Mouse (Mus musculus) forebrain, embryonic 14.5 days (tissue): Measurements from ENCODE around the gene Pgp. TPM values are rescaled to one million over a fixed set of nuclear protein-coding genes. Genes with fewer than 3 reads are reported as not detected.

Experiments used
- ATAC-seq: fragments of 200-750 bp; cut with Nextera tagmentation; 2 replicates; pipeline ENCODE4 v1.8.0; 2017; ENCODE audit warnings: mild to moderate bottlenecking, moderate library complexity
- DNase-seq: peaks from one replicate; pipeline ENCODE4 v3.0.0-alpha.2; 2015; ENCODE audit warnings: low spot score
- H3K27ac ChIP-seq: fragments of 300-500 bp; sonication (generic); 2 replicates; pipeline ENCODE4 v1.5.1; 2014; ENCODE audit warnings: low read depth, mild to moderate bottlenecking, control low read depth, low read length, moderate library complexity
- H3K27me3 ChIP-seq: fragments of 300-500 bp; sonication (generic); replicated peaks from 2 replicates; pipeline ENCODE4 v1.6.1; 2014; ENCODE audit warnings: low read length, control low read depth, mixed read lengths; ENCODE audit not compliant: control insufficient read depth, insufficient read depth
- H3K36me3 ChIP-seq: fragments of 300-500 bp; sonication (generic); 2 replicates; pipeline ENCODE4 v1.6.1; 2014; ENCODE audit warnings: low read length, control low read depth; ENCODE audit not compliant: control insufficient read depth, insufficient read depth
- H3K4me1 ChIP-seq: fragments of 300-500 bp; sonication (generic); 2 replicates; pipeline ENCODE4 v1.6.1; 2014; ENCODE audit warnings: antibody characterized with exemption, low read length, control low read depth; ENCODE audit not compliant: control insufficient read depth, insufficient read depth
- H3K4me2 ChIP-seq: fragments of 300-500 bp; sonication (generic); 2 replicates; pipeline ENCODE4 v1.6.1; 2014; ENCODE audit warnings: mild to moderate bottlenecking, control low read depth, low read length
- H3K4me3 ChIP-seq: fragments of 300-500 bp; sonication (generic); 2 replicates; pipeline ENCODE4 v1.5.1; 2014; ENCODE audit warnings: low read depth, low read length, control low read depth
- H3K9ac ChIP-seq: fragments of 300-500 bp; sonication (generic); 2 replicates; pipeline ENCODE4 v1.6.1; 2014; ENCODE audit warnings: mild to moderate bottlenecking, low read length, control low read depth, moderate library complexity
- H3K9me3 ChIP-seq: fragments of 300-500 bp; sonication (generic); replicated peaks from 2 replicates; pipeline ENCODE4 v1.6.1; 2016; ENCODE audit warnings: low read length, control low read depth, mixed read lengths; ENCODE audit not compliant: control insufficient read depth
- WGBS: fragments of 180-500 bp; shearing (Covaris S2); extraction: QIAGEN DNeasy Blood & Tissue Kit; methylation state at CpG from one replicate; pipeline ENCODE4 v1.1.7; 2014; 5-methylcytosine and 5-hydroxymethylcytosine counted together
- polyA plus RNA-seq: library from polyadenylated mRNA; unstranded; fragments of >200 nt; fragmentation: Nextera tagmentation; extraction: Ambion mirVana; gene quantifications from 2 replicates; pipeline ENCODE4 v1.2.1, GENCODE M21; 2014

Gene Pgp
- polyA plus RNA-seq, 1 experiment from 2014 or later, result 54.7 TPM

DNA sequence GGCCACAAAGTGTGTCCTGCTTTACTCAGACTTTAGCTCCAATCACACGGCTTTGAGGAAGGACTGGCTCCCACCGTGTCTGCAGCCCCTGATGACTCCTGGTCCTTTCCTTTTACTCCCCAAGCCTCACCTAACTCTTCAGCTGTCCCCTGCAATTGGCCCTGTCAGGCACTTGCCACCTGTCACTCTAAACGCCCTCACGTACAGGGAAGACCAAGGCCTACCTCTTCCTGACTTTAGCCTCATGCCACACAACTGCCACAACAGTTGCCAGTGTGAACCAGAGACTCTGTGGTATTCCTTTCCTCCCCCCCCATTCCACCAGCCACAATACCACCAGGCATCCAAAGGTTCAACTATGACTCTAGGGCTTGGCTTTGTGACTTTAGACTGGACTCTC, 50.3 kb downstream of the Pgp start:
- Histone ChIP-seq H3K4me3 (no peak overlapping the region), H3K36me3 (peaks cover 40% of the 10 kb centered on the region), H3K27ac (no peak overlapping the region), H3K4me1 (no peaks in the 10 kb centered on the region), H3K27me3 (no peaks in the 10 kb centered on the region), H3K9ac (no peak overlapping the region), H3K4me2 (no peak overlapping the region), H3K9me3 (no peaks in the 10 kb centered on the region)
- 95% methylated on average over 4 of the region's 4 CpGs for WGBS
- no peak for DNase-seq
- ATAC-seq, result no peak

Other genes with a start within 250 kb of the Pgp start
- gene Tedc2, start 249.5 kb upstream of the Pgp start, polyA plus RNA-seq, result 11.0 and 12.5 TPM in 2 replicates
- gene Ccnf, start 218.9 kb upstream of the Pgp start, polyA plus RNA-seq, result 31.8 and 34.3 TPM in 2 replicates
- 0.13 and 0.31 TPM in 2 replicates for gene Abca17, start 119.3 kb upstream of the Pgp start, polyA plus RNA-seq
- 14.5 and 21.3 TPM in 2 replicates for gene Abca3, start 118.4 kb upstream of the Pgp start, polyA plus RNA-seq
- 304 and 325 TPM in 2 replicates for gene Rnps1, start 55.8 kb upstream of the Pgp start, polyA plus RNA-seq
- 31.5 and 31.8 TPM in 2 replicates for gene Eci1, start 43.8 kb upstream of the Pgp start, polyA plus RNA-seq
- gene Dnase1l2, start 27.3 kb upstream of the Pgp start, polyA plus RNA-seq, result 2.3 and 3.5 TPM in 2 replicates
- 8.3 and 16.9 TPM in 2 replicates for gene E4f1, start 79 bp upstream of the Pgp start, polyA plus RNA-seq
- gene Bricd5, start 3.5 kb downstream of the Pgp start, polyA plus RNA-seq, result 0.38 and 1.3 TPM in 2 replicates
- gene Mlst8, start 8.7 kb downstream of the Pgp start, polyA plus RNA-seq, result 31.8 and 37.2 TPM in 2 replicates
- gene Caskin1, start 18.2 kb downstream of the Pgp start, polyA plus RNA-seq, result 9.1 and 14.6 TPM in 2 replicates
- gene Traf7, start 57.5 kb downstream of the Pgp start, polyA plus RNA-seq, result 80.1 and 96.6 TPM in 2 replicates
- gene Rab26, start 63.8 kb downstream of the Pgp start, polyA plus RNA-seq, result 4.0 TPM in 2 replicates
- gene Pkd1, start 79.4 kb downstream of the Pgp start, polyA plus RNA-seq, result 12.9 and 16.7 TPM in 2 replicates
- 59.8 and 66.4 TPM in 2 replicates for gene Tsc2, start 162.2 kb downstream of the Pgp start, polyA plus RNA-seq
- 10.0 and 12.3 TPM in 2 replicates for gene Nthl1, start 162.3 kb downstream of the Pgp start, polyA plus RNA-seq
- 22.4 and 31.3 TPM in 2 replicates for gene Slc9a3r2, start 179.9 kb downstream of the Pgp start, polyA plus RNA-seq
- gene Npw, start 188.1 kb downstream of the Pgp start, polyA plus RNA-seq, result not detected in 2 replicates
- 14.9 and 19.7 TPM in 2 replicates for gene Zfp598, start 199.3 kb downstream of the Pgp start, polyA plus RNA-seq
- 105 and 136 TPM in 2 replicates for gene Syngr3, start 219.6 kb downstream of the Pgp start, polyA plus RNA-seq
- gene Gfer, start 225.8 kb downstream of the Pgp start, polyA plus RNA-seq, result 36.5 and 37.7 TPM in 2 replicates
- gene Noxo1, start 225.8 kb downstream of the Pgp start, polyA plus RNA-seq, result 2.2 and 2.4 TPM in 2 replicates
- 85.3 and 86.1 TPM in 2 replicates for gene Tbl3, start 237.3 kb downstream of the Pgp start, polyA plus RNA-seq
- not detected in 2 replicates for gene Rnf151, start 247.7 kb downstream of the Pgp start, polyA plus RNA-seq
- 888 and 1,063 TPM in 2 replicates for gene Rps2, start 247.7 kb downstream of the Pgp start, polyA plus RNA-seq